Mouse (Mus musculus) thymus, postnatal 25 days (tissue): Measurements from ENCODE around the gene Olfr1155.

Experiments
- DNase-seq: peaks from one replicate; pipeline ENCODE4 v3.0.0; 2022

Gene Olfr1155

GRCm38 (mm10) chr2:87945037-87945436 is at the start of gene Olfr1155:
TSS of gene Olfr1155 (minus strand) at chr2:87945137.
- no peak for DNase-seq

DNA sequence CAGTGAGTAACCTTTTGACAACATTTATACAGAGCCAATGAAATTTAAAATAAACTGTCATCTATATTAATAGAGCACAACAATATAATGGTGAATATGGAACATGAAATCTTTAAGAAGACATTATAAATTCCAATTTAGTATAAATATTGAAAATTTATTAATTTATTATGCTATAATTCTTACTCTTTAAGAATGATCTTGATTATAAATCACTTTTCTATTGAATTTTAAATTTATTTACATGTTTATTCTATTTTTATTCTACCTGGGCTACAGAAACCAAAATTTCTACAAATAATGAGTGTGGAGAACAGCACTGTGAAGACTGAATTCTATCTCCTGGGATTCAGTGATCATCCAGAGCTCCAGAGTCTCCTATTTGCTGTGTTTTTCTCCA is 44.9 kb upstream of the Olfr1155 start, which contains the start of gene Olfr1158:
Olfr1158 (plus strand) TSS at position 301 of the 400 bp plus-strand sequence.
- no peak for DNase-seq

DNA sequence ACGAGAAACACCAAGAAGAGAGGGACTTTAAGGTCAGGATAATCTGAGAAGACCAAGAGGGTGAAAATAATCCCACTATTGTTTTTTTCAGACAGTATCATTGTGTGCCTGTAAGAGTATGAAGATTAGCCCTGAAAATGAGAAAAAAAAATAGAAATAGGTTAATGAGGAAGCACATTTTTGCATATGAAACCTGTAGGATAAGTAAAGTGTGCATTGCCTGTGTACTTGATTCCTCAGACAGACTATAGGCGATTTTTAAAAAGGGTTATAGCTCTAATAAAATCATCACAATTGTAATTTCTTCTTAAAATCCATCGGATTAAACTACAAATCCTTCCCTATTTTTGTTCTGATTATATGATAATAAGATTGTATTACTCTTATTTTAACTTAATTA is 29.6 kb upstream of the Olfr1155 start, which contains the start of gene Olfr74:
Olfr74 (minus strand) TSS at position 101 of the 400 bp plus-strand sequence.
- no peak for DNase-seq

DNA sequence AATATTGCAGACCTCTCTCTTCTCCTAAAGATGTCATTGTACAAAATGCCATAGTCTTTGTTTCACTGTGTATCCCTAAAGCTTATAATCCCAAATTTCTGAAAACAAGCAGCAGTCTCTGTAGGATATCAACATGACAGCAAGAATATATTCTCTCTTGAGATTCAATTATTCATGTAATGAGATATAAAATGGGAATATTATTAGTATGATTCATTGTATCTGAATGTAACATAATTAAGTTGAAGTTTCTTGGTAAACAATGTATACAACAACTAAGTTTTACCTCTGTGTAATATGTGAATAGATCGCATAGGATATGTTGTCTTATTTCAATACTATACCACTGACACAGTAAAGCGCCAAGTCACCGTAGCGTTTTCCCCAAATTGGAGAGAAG is 23.3 kb upstream of the Olfr1155 start, which contains the start of gene Olfr1157:
Olfr1157 (minus strand) TSS at position 101 of the 400 bp plus-strand sequence.
- DNase-seq, result no peak

GRCm38 (mm10) chr2:87953000-87953399 is 8.1 kb upstream of the Olfr1155 start, which contains the start of gene Olfr1156:
TSS of gene Olfr1156 (minus strand) at chr2:87953100.
- DNase-seq, result no peak

- no peak for DNase-seq
These were observed 39.9 kb downstream of the Olfr1155 start, which contains the start of gene Olfr1154 for GRCm38 (mm10) chr2:87905066-87905465. TSS of gene Olfr1154 (minus strand) at chr2:87905166.

DNA sequence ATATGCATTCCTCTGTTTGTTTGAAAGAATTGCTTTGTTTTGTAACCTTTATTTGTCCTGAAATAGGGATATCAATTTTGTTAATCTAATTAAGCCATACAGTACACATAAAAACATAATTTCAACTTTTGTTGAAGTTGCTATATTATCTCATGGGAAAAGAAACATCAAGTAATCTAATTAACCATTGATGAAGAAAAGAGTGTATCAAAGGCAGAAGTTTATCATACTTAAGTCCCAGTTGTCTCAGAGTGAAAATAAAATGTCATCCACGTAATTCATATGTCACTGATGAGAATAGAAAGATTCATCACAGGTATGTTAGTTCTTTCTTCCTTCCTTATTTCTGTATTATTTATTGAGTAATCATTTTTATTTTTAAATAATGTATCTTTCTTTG is 50.3 kb downstream of the Olfr1155 start, which contains the start of gene Olfr1153:
Olfr1153 (plus strand) TSS at position 301 of the 400 bp plus-strand sequence.
- no peak for DNase-seq
